Mouse (Mus musculus): ENCODE results near the gene Rtbdn. TPM values are rescaled to one million over a fixed set of nuclear protein-coding genes. Genes with fewer than 3 reads are reported as not detected.
"Not testable (repeated sequence)": the region's sequence is repeated elsewhere in the genome, so short reads cannot be mapped to it uniquely, and the experiment has no call there.

Gene Rtbdn
- 0.10 and 0.23 TPM in 2 replicates for polyA plus RNA-seq (2015; fragmentation: Nextera tagmentation; extraction: Ambion mirVana)

DNA sequence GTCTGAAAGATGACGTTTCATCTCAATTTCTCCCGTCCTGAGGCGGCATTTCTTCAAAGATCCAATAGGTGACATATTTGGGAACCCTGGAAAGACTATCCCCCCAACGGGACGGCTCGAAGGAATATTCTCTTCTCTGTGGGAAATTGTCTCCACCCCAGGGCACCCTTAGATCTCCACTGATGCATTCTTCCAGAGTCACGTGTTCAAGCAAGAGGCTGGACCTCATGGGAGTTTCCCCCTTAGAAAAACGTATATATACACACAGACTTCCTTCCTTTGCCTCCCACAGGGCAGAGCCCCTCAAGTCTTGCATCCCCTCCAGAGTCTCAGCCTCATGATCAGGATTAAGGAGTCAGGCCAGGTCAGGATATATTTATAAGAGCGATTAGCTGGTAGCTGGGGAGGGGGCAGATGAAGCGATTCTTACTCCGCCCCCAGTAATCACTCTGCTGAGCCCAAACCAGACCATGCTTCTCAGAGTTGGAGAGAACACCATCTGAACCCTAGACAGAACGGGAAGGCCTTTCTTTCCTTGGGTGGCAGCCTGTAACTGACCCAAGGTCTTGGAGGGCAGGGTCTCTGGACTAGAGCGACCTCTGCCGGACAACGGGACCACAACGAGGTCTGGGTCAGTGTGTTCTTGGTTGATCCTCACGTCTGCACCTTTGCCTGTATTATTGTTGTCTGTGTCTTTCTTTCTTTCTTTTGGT lies at the start of gene Rtbdn:
TSS of gene Rtbdn (plus strand) at position 464 of the 713 bp plus-strand sequence.
- no peak for DNase-seq (ENCODE audit: low spot score)

GRCm38 (mm10) chr8:84901071-84901470 lies 45.7 kb upstream of the Rtbdn start:
- DNase-seq (ENCODE audit: low spot score) = no peak

- DNase-seq (ENCODE audit: low spot score) = no peak
These were observed 45.0 kb upstream of the Rtbdn start, which contains the start of gene Klf1 for GRCm38 (mm10) chr8:84901752-84902151. Gene Klf1 (plus strand): TSS chr8:84901928.

DNA sequence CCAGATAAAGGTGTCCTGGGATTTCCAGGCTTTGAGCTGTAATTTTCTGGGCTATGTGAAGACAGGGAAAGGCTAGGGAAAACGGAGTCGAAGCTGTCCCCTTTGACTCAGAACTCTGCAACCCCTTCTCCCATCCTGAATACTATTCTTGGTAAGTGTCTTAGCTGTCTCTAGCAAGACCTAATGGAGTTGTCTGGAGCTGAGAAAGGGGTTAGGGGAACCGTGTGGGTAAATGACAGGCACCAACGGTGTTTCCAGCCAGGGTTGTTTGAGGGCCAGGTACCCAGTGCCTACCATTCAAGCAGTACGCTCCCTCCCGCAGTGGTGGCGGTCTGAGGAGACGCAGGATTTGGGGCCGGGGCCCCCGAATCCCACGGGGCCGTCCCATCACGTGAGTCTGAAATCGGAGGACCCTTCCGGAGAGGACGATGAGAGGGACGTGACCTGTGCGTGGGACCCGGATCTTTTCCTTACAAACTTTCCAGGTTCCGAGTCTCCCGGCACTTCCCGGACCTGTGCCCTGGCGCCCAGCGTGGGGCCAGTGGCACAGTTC lies 44.3 kb upstream of the Rtbdn start:
- DNase-seq (ENCODE audit: low spot score) = no peak

GRCm38 (mm10) chr8:84902920-84903661 lies 43.7 kb upstream of the Rtbdn start:
- DNase-seq (ENCODE audit: low spot score) = peak; percentile 91

DNA sequence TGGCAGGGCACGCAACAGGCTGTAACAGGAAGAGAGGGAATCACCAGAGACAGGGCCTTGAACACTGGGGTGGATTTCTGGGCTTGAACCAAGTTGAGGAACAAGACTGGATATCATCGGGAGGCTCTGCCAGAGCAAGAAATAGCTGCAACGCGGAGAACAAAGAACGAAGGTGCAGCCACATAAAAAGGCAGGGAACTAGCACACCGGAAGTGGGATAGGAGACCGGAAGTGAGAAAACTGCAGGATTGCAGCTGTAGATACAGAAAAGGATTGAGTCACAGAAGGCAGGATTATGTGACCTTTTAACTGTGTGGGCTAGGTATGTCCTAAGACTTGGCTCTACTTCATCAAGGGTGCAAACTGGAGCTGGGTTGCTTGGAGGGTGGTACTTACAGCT lies 42.4 kb upstream of the Rtbdn start:
- DNase-seq (ENCODE audit: low spot score) = peak; percentile 54

DNA sequence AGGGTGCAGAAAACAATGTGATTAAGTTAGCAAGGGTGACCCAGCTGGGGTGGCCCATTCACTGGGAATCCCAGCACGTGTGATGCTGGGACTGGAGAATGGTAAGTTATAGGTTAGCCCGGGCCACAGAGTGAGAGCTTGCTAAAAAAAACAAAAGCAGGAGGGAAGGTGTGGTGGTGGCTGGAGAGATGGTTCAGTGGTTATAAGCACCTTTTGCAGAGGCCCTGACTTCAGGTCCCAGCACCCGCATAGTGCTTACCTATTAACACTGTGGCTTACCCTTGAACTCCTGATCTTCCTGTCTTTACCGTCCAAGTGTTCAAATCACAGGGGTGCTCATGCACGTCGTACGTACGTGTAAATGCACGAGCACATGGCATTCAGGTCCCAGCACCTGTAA lies 39.8 kb upstream of the Rtbdn start:
- no peak for DNase-seq (ENCODE audit: low spot score)

GRCm38 (mm10) chr8:84907493-84907892 lies 39.3 kb upstream of the Rtbdn start:
- DNase-seq (ENCODE audit: low spot score) = no peak

- not testable (repeated sequence) for DNase-seq (ENCODE audit: low spot score)
These were observed 38.8 kb upstream of the Rtbdn start for GRCm38 (mm10) chr8:84907979-84908378.

- peak; percentile 83 for DNase-seq (ENCODE audit: low spot score)
These were observed 38.2 kb upstream of the Rtbdn start, which contains the start of gene Dnase2a for GRCm38 (mm10) chr8:84908421-84909161. Gene Dnase2a (plus strand): TSS chr8:84908560.

DNA sequence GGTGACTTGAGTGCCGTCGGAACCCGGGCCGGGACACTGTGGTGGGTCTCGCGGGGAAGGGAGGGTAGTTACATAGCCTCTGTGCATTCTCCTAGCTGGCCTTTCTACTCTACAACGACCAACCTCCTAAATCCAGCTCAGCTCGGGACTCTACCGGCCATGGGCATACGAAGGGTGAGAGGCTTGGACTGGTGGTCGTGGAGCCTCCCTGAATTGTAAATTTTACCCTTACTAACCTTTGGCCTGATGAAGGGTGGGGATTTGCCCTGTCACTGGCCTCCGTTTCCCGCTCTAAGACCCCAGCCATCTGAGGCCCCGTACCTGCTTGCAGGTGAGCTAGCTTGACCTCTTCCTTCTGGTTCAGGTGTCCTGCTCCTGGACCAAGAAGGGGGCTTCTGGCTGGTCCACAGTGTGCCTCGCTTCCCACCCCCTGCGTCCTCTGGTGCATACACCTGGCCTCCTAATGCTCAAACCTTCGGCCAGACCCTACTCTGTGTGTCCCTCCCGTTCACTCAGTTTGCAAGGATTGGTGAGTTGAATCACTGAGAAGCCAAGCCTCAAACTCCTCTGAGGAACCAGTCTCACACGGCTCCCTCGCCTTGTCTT lies 37.5 kb upstream of the Rtbdn start:
- no peak for DNase-seq (ENCODE audit: low spot score)

DNA sequence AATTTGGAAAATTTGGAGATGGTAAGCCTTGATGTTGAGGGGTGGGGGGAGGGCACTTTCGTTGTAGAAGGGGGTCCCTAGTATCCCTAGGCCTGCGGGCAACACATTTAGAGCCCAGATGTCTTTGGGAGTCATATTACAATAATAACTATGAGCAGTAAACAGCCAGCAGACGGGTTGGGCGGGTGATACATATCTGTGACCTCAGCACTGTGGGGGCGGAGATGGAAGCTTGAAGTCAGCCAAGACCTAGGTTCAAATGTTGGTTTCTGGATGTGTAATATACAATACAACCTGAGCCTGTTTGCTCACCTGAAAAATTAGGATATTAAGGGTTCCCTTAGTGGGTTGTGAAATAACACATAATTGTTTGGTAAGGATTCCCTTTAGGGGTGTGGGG lies 36.8 kb upstream of the Rtbdn start:
- DNase-seq (ENCODE audit: low spot score) = no peak

- DNase-seq (ENCODE audit: low spot score) = no peak
These were observed 36.2 kb upstream of the Rtbdn start for GRCm38 (mm10) chr8:84910551-84910950.

- no peak for DNase-seq (ENCODE audit: low spot score)
These were observed 34.9 kb upstream of the Rtbdn start for GRCm38 (mm10) chr8:84911854-84912253.

- DNase-seq (ENCODE audit: low spot score) = no peak
These were observed 34.4 kb upstream of the Rtbdn start for GRCm38 (mm10) chr8:84912391-84912790.

GRCm38 (mm10) chr8:84912895-84913501 lies 33.8 kb upstream of the Rtbdn start:
- DNase-seq (ENCODE audit: low spot score) = peak; percentile 83

DNA sequence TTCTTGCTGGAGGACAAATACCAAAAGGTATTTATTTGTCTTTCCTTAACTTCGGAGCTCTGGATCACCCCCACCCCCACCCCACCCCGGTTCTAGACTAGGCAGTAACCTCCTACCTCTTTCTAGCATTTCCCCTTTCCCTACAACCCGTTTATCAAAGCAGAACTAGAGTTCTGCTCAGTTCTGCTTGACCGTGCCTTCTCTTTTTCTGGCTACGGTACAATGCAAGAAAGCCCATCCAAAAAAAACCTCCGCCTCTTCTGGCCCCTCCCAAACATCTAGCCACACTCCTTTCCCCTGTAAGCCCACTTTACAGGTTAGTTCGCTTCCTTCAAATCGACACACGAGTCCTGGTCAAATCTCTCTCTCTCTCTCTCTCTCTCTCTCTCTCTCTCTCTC lies 33.3 kb upstream of the Rtbdn start:
- no peak for DNase-seq (ENCODE audit: low spot score)

GRCm38 (mm10) chr8:84913960-84914359 lies 32.8 kb upstream of the Rtbdn start:
- DNase-seq (ENCODE audit: low spot score) = peak; percentile 61

GRCm38 (mm10) chr8:84915269-84915668 lies 31.5 kb upstream of the Rtbdn start:
- no peak for DNase-seq (ENCODE audit: low spot score)

DNA sequence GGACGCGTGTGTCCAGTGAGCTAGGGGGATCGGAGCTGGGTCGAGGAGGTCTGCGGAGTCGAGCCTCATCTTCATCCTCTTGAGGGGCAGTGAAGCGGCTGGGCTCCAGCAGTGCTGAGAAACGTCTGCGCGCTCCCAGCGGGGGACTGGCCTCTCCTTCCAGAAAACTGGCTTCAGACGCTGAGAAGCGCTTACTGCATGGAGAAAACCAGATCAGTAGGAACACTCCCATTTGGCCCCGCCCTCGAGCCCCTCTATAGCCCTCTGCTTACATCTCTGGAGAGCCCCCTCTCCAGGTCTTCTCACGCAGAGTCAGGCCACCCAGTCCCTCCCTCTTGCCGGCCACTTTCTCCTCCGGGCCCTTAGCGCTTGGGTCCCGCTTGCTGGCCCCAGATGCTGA lies 29.0 kb upstream of the Rtbdn start:
- no peak for DNase-seq (ENCODE audit: low spot score)

- DNase-seq (ENCODE audit: low spot score) = no peak
These were observed 28.1 kb upstream of the Rtbdn start for GRCm38 (mm10) chr8:84918646-84919045.

Data from thymus, postnatal 0 days (tissue).